Mouse (Mus musculus): ENCODE results near the gene Xiap. TPM values are rescaled to one million over a fixed set of nuclear protein-coding genes. Genes with fewer than 3 reads are reported as not detected.

Xiap gene
- polyA plus RNA-seq, 1 experiment from 2014 or later, result 14.2 TPM

DNA sequence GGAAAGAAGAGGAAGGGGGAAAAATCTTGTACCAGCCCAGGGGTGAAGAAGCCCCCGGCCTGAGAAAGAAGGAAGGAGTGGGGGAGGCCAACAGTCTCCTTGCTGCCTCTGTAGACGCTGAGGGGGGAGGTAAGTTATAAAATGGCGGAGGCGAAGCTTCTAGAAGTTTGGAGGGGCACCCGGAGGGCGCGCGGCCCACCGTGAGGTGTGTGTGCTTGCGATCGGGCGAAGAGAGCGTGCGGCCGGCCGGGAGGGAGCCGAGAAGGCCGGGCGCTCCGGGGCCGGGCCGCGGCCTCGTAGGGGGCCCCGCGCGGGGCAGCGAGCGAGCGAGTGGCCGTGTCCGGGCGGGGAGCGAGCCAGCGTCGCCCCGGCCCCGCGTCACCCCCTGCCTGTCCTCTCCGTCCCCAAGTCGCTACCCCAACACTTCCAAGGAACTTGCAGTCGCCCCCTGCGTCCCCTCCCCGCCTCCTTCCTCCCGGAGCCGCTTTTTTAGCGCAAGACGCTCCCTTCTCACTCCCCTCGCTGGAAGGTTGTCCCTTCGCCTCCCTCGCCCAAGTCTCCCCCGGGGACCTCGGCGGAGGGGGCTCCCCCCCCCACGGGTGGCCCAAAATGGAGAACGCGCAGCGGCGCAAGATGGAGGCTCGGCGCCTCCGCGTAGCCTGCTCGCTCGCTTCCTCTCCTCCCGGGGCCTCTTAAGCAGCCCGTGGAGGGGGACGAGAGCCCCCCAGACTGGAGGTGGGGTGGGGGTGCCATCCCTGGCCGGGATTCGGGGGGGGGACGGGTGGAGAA is 90.3 kb downstream of the Xiap start:
- no peaks in the 10 kb centered on the region for H3K36me3 ChIP-seq (ENCODE audit: control insufficient read depth, insufficient read depth)
- TF ChIP-seq CTCF (IDR thresholded peaks at IDR 0.05; ENCODE audit: low read depth), result no peak

GRCm38 (mm10) chrX:42150346-42151023 is 91.0 kb downstream of the Xiap start:
- Histone ChIP-seq H3K4me2 (replicated peaks; ENCODE audit: low read depth) (peak overlapping the region; percentile 64), H3K4me1 (replicated peaks; ENCODE audit: control insufficient read depth, insufficient read depth, low read length) (no peaks in the 10 kb centered on the region), H3K27ac (ENCODE audit: low read depth, low read length) (peak overlapping the region; percentile 99), H3K9me3 (ENCODE audit: control insufficient read depth) (no peaks in the 10 kb centered on the region), H3K9ac (ENCODE audit: low read depth, low read length) (peak overlapping the region; percentile 95), H3K27me3 (replicated peaks; ENCODE audit: control insufficient read depth, insufficient read depth, low read length) (no peaks in the 10 kb centered on the region), H3K36me3 (ENCODE audit: control insufficient read depth, insufficient read depth) (no peaks in the 10 kb centered on the region), H3K4me3 (ENCODE audit: low read depth, low read length) (peak overlapping the region; percentile 62)
- no peak for TF ChIP-seq CTCF (IDR thresholded peaks at IDR 0.05; ENCODE audit: low read depth)
- ATAC-seq, result peak; percentile 55
- WGBS, result 10% methylated on average over 20 of the region's 40 CpGs

More for the DNA sequence above, 90.3 kb downstream of the Xiap start:
- Histone ChIP-seq H3K9me3 (ENCODE audit: control insufficient read depth) (no peaks in the 10 kb centered on the region), H3K4me2 (replicated peaks; ENCODE audit: low read depth) (peak overlapping the region; percentile 55), H3K27me3 (replicated peaks; ENCODE audit: control insufficient read depth, insufficient read depth, low read length) (no peaks in the 10 kb centered on the region), H3K27ac (ENCODE audit: low read depth, low read length) (peak overlapping the region; percentile 99), H3K9ac (ENCODE audit: low read depth, low read length) (peak overlapping the region; percentile 95), H3K4me1 (replicated peaks; ENCODE audit: control insufficient read depth, insufficient read depth, low read length) (no peaks in the 10 kb centered on the region), H3K4me3 (ENCODE audit: low read depth, low read length) (peak overlapping the region; percentile 62)
- WGBS, result 22% methylated on average over 55 of the region's 71 CpGs
- ATAC-seq, result peak; percentile 18; the same call in 1 of the 2 replicates

- Histone ChIP-seq H3K9ac (ENCODE audit: low read depth, low read length) (peak overlapping the region; percentile 95), H3K27ac (ENCODE audit: low read depth, low read length) (peak overlapping the region; percentile 92), H3K4me1 (replicated peaks; ENCODE audit: control insufficient read depth, insufficient read depth, low read length) (no peaks in the 10 kb centered on the region), H3K36me3 (ENCODE audit: control insufficient read depth, insufficient read depth) (no peaks in the 10 kb centered on the region), H3K4me3 (ENCODE audit: low read depth, low read length) (peak overlapping the region; percentile 62), H3K9me3 (ENCODE audit: control insufficient read depth) (no peaks in the 10 kb centered on the region), H3K4me2 (replicated peaks; ENCODE audit: low read depth) (peak overlapping the region; percentile 64), H3K27me3 (replicated peaks; ENCODE audit: control insufficient read depth, insufficient read depth, low read length) (no peaks in the 10 kb centered on the region)
- ATAC-seq, result no peak
- WGBS, result 12% methylated on average over 25 of the region's 25 CpGs
- no peak for TF ChIP-seq CTCF (IDR thresholded peaks at IDR 0.05; ENCODE audit: low read depth)
Measured at GRCm38 (mm10) chrX:42151024-42151754, 91.7 kb downstream of the Xiap start.

- WGBS, result 15% methylated on average over 17 of the region's 17 CpGs
- TF ChIP-seq CTCF (IDR thresholded peaks at IDR 0.05; ENCODE audit: low read depth), result no peak
- no peaks in the 10 kb centered on the region for H3K4me1 ChIP-seq (replicated peaks; ENCODE audit: control insufficient read depth, insufficient read depth, low read length)
Measured at GRCm38 (mm10) chrX:42151903-42152369, 92.5 kb downstream of the Xiap start.

DNA sequence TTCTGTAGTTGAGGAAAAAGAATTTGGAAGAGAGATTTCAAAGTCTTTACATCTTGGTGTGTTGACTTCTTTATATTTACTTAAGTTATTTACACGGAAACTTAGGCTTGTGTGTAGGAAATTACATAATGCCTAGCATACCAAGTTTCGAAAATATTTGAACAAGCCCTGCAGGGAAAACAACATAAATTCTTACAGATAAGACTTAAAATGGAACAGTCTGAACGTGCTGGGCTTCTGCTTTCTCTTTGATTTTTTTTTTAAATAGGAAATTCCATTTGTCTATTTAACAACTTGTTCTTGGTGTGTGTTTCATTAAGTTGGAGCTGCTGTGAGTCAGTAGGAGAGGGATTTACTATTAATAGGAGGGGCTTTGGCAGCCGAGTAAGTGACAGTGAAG is 93.6 kb downstream of the Xiap start:
- Histone ChIP-seq H3K27ac (ENCODE audit: low read depth, low read length) (no peak overlapping the region), H3K36me3 (ENCODE audit: control insufficient read depth, insufficient read depth) (no peaks in the 10 kb centered on the region)
- TF ChIP-seq CTCF (IDR thresholded peaks at IDR 0.05; ENCODE audit: low read depth), result no peak

More at GRCm38 (mm10) chrX:42151903-42152369, 92.5 kb downstream of the Xiap start:
- Histone ChIP-seq H3K9ac (ENCODE audit: low read depth, low read length) (peak overlapping the region; percentile 95), H3K27me3 (replicated peaks; ENCODE audit: control insufficient read depth, insufficient read depth, low read length) (no peaks in the 10 kb centered on the region), H3K27ac (ENCODE audit: low read depth, low read length) (peak overlapping the region; percentile 92), H3K4me3 (ENCODE audit: low read depth, low read length) (peak overlapping the region; percentile 62), H3K9me3 (ENCODE audit: control insufficient read depth) (no peaks in the 10 kb centered on the region), H3K4me2 (replicated peaks; ENCODE audit: low read depth) (peak overlapping the region; percentile 64), H3K36me3 (ENCODE audit: control insufficient read depth, insufficient read depth) (no peaks in the 10 kb centered on the region)
- peak; percentile 37 for ATAC-seq

More for the DNA sequence above, 93.6 kb downstream of the Xiap start:
- H3K4me2 ChIP-seq (replicated peaks; ENCODE audit: low read depth), result peak overlapping the region; percentile 64
- no peaks in the 10 kb centered on the region for H3K27me3 ChIP-seq (replicated peaks; ENCODE audit: control insufficient read depth, insufficient read depth, low read length)
- H3K9ac ChIP-seq (ENCODE audit: low read depth, low read length), result no peak overlapping the region
- 21% methylated on average over 4 of the region's 4 CpGs for WGBS
- no peaks in the 10 kb centered on the region for H3K9me3 ChIP-seq (ENCODE audit: control insufficient read depth)
- no peak overlapping the region for H3K4me3 ChIP-seq (ENCODE audit: low read depth, low read length)
- no peak for ATAC-seq
- H3K4me1 ChIP-seq (replicated peaks; ENCODE audit: control insufficient read depth, insufficient read depth, low read length), result no peaks in the 10 kb centered on the region

Other genes starting within 250 kb of the Xiap start
- gene Thoc2, start 139.0 kb upstream of the Xiap start, polyA plus RNA-seq (2015; fragmentation: Nextera tagmentation; extraction: Ambion mirVana), result 36.5 and 38.2 TPM in 2 replicates
- 14.6 and 15.1 TPM in 2 replicates for gene Stag2, start 89.6 kb downstream of the Xiap start, polyA plus RNA-seq (2015; fragmentation: Nextera tagmentation; extraction: Ambion mirVana)